Mouse (Mus musculus) kidney, adult 10 weeks (tissue): ENCODE data around the gene Kit. TPM values are rescaled to one million over a fixed set of nuclear protein-coding genes. Genes with fewer than 3 reads are reported as not detected.

Source experiments
- polyA plus RNA-seq: library from polyadenylated mRNA; stranded (reverse); fragments of 350-450 nt; fragmentation: Illumina TruSeq; extraction: RNeasy Lipid Tissue Mini Kit (QIAGEN cat#74804); gene quantifications from one replicate; pipeline ENCODE4 v1.2.3, GENCODE M21; 2014; ENCODE audit warnings: low read depth, low replicate concordance

Kit gene
- 13.3 TPM for polyA plus RNA-seq

GRCm38 (mm10) chr5:75574852-75575566, at the start of gene Kit:
Gene Kit, plus strand, starts transcription at chr5:75574916.

